Comparison of ENCODE assay signal across 11 mouse cellular contexts in the genomic region with DNA sequence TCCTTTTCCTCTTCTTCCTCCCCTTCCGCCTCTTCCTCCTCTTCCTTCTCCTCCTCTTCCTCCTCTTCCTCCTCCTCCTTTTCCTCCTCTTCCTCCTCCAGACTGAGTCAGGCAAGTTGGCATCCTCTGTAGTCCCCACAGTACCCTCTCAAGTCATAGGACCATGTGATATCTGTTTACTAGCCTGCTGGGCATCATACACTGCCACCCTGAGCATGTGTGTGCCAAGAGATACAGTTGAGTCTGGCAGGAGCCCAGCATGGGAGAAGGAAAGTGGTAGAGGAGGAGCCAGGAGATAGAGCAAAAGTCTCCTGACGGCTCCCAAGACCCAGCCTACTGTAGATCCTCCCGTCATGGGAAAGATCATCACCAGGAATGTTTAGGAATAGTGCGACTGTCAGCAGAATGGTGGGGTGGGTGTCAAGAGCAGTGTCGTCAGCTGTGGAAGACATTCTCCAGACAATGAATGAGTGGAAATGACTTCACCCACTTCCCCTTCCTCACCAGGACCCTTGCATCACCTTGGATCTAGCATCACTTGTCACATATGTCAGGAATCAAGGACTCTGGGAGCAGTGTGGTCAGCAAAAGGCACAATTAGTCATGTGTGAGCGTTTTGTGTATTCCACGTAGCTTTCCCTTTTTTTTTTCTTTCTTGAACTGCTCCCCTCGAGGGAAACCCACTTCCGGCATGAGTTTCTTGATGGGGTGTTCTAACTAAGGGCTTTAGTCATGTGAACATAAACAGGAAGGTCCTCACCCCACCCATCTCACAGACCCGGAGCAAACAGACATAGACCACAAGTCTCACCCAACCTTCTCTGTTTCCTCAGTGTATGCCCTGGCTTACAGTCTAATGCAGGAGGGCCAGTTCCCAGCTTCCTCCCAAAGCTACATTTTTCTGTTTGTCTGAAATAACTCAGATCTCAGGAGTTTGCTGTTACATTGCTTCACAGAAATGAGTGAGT.
DNase-seq lines count a peak whose midpoint lies in the region; ATAC-seq and TF ChIP-seq lines count a peak whose summit lies in the region.
"Had no signal": no experiment of that assay in that cellular context is flagged by ENCODE, and none has a peak within 500 bp of the region (broad histone marks: within the 10 kb centered on the region; RNA-seq: fewer than 3 reads in every experiment).

No protein-coding gene starts in this region.

- H3K27ac ChIP-seq in liver, adult 2 months (replicated peaks; ENCODE audit: insufficient read depth, low read depth, low read length), result no peak overlapping the region
- H3K27ac ChIP-seq in liver, embryonic 12.5 days, result no peak overlapping the region
- H3K27ac ChIP-seq in liver, postnatal 0 days (ENCODE audit: low read depth), result 0 out of 2 replicates have a peak overlapping the region, but pooled peaks have one; percentile 39
- H3K27ac ChIP-seq: gastrocnemius, adult 2 months; neural tube, embryonic 15.5 days had no signal

- H3K79me2 ChIP-seq in liver, adult 2 months (ENCODE audit: control insufficient read depth, insufficient read depth, low read length), result no peaks in the 10 kb centered on the region

- no peaks in the 10 kb centered on the region for H3K4me1 ChIP-seq in liver, adult 2 months (ENCODE audit: control insufficient read depth, insufficient read depth, low read length)
- 0 out of 2 replicates have a peak, but pooled peaks cover 2% of the 10 kb centered on the region for H3K4me1 ChIP-seq in liver, embryonic 12.5 days
- peaks cover 3% of the 10 kb centered on the region; the same call in 1 of the 2 replicates for H3K4me1 ChIP-seq in liver, postnatal 0 days (ENCODE audit: insufficient read depth)
- H3K4me1 ChIP-seq: neural tube, embryonic 15.5 days had no signal

- no peak overlapping the region for H3K9ac ChIP-seq in liver, adult 2 months (ENCODE audit: low read depth, low read length)
- H3K9ac ChIP-seq in liver, embryonic 12.5 days, result no peak overlapping the region
- H3K9ac ChIP-seq in liver, postnatal 0 days (replicated peaks), result no peak overlapping the region
- H3K9ac ChIP-seq: neural tube, embryonic 15.5 days had no signal

- no peak for TF ChIP-seq POLR2A in liver, adult 2 months (IDR thresholded peaks at IDR 0.05; ENCODE audit: extremely low read depth, insufficient read depth, low read length)

- H3K4me2 ChIP-seq in liver, embryonic 12.5 days, result no peak overlapping the region
- H3K4me2 ChIP-seq in liver, postnatal 0 days (ENCODE audit: low read depth, low read length), result 0 out of 2 replicates have a peak overlapping the region, but pooled peaks have one; percentile 6
- H3K4me2 ChIP-seq: neural tube, embryonic 15.5 days had no signal

- H3K4me3 ChIP-seq in liver, adult 2 months (ENCODE audit: insufficient read depth, low read depth, low read length), result no peak overlapping the region
- H3K4me3 ChIP-seq in liver, embryonic 12.5 days, result no peak overlapping the region
- no peak overlapping the region for H3K4me3 ChIP-seq in liver, postnatal 0 days (ENCODE audit: low read depth, low read length)
- H3K4me3 ChIP-seq: gastrocnemius, adult 2 months; neural tube, embryonic 15.5 days had no signal

- H3K9me3 ChIP-seq in liver, embryonic 12.5 days (replicated peaks), result no peaks in the 10 kb centered on the region
- H3K9me3 ChIP-seq in liver, postnatal 0 days (ENCODE audit: low read length), result no peaks in the 10 kb centered on the region
- H3K9me3 ChIP-seq: neural tube, embryonic 15.5 days had no signal

- no peaks in the 10 kb centered on the region for H3K36me3 ChIP-seq in liver, adult 2 months (ENCODE audit: control insufficient read depth, insufficient read depth, low read length)
- H3K36me3 ChIP-seq in liver, embryonic 12.5 days, result no peaks in the 10 kb centered on the region
- H3K36me3 ChIP-seq in liver, postnatal 0 days (replicated peaks; ENCODE audit: insufficient read depth, low read length), result no peaks in the 10 kb centered on the region
- H3K36me3 ChIP-seq: neural tube, embryonic 15.5 days had no signal

- DNase-seq in liver, adult 2 months (ENCODE audit: extremely low read depth, low read depth, low spot score), result peak; percentile 10
- DNase-seq in fibroblast of lung, adult 2 months (ENCODE audit: low read depth), result peak; percentile 20
- peak; percentile 21 for DNase-seq in liver, postnatal 0 days
- DNase-seq in spleen, postnatal 36 days (ENCODE audit: low spot score in 2 of 2), result peak; percentile 73 to 75
- no peak for DNase-seq in Muller cell, postnatal 12 days (ENCODE audit: inconsistent ontology term)
- DNase-seq in left cerebral cortex, postnatal 4 days, result no peak
- no peak for DNase-seq in embryo, embryonic 9.5 days (ENCODE audit: extremely low spot score)
- DNase-seq: gastrocnemius, adult 2 months; kidney, postnatal 14 days had no signal

- no peaks in the 10 kb centered on the region for H3K27me3 ChIP-seq in liver, adult 2 months (ENCODE audit: control insufficient read depth, insufficient read depth, low read length)
- H3K27me3 ChIP-seq in liver, embryonic 12.5 days (replicated peaks), result no peaks in the 10 kb centered on the region
- H3K27me3 ChIP-seq in liver, postnatal 0 days (ENCODE audit: insufficient read depth, low read length), result no peaks in the 10 kb centered on the region
- H3K27me3 ChIP-seq: neural tube, embryonic 15.5 days had no signal

- no peak for TF ChIP-seq CTCF in liver, adult 2 months (IDR thresholded peaks at IDR 0.05; ENCODE audit: low read depth, low read length)
- no peak for TF ChIP-seq CTCF in liver, postnatal 0 days (IDR thresholded peaks at IDR 0.05; ENCODE audit: low read depth)

- intact Hi-C loops in left cerebral cortex, postnatal 4 days (cut with DNase I), result no loop called here

- WGBS in liver, adult 2 months, result 74% methylated on average over 10 of the region's 10 CpGs
- WGBS in liver, embryonic 12.5 days (ENCODE audit: insufficient replicate concordance), result 23% methylated on average over 10 of the region's 10 CpGs
- WGBS in liver, postnatal 0 days (ENCODE audit: insufficient replicate concordance), result 44% methylated on average over 10 of the region's 10 CpGs

- TF ChIP-seq EP300 in liver, postnatal 0 days (IDR thresholded peaks at IDR 0.05; ENCODE audit: low read depth), result no peak

- no peak for ATAC-seq in liver, embryonic 12.5 days
- ATAC-seq in liver, postnatal 0 days, result peak; percentile 54

Comparison
In these comparisons a context has a peak if more than half of its experiments do, and no peak if none do; other contexts are left out.
1. DNase-seq: peak in liver, adult 2 months (single experiment), fibroblast of lung, adult 2 months (single experiment), liver, postnatal 0 days (single experiment) and spleen, postnatal 36 days (2 of 2); none in Muller cell, postnatal 12 days (single experiment), left cerebral cortex, postnatal 4 days (single experiment) and embryo, embryonic 9.5 days (single experiment).